Mouse (Mus musculus) thymus, postnatal 4 days (tissue): ENCODE data around the gene Thbs3.
A peak's percentile ranks its signal among the peaks of the same experiment; 100 is the strongest.

Experiments
- DNase-seq: peaks from one replicate; pipeline ENCODE4 v3.0.0; 2021

Gene Thbs3

DNA sequence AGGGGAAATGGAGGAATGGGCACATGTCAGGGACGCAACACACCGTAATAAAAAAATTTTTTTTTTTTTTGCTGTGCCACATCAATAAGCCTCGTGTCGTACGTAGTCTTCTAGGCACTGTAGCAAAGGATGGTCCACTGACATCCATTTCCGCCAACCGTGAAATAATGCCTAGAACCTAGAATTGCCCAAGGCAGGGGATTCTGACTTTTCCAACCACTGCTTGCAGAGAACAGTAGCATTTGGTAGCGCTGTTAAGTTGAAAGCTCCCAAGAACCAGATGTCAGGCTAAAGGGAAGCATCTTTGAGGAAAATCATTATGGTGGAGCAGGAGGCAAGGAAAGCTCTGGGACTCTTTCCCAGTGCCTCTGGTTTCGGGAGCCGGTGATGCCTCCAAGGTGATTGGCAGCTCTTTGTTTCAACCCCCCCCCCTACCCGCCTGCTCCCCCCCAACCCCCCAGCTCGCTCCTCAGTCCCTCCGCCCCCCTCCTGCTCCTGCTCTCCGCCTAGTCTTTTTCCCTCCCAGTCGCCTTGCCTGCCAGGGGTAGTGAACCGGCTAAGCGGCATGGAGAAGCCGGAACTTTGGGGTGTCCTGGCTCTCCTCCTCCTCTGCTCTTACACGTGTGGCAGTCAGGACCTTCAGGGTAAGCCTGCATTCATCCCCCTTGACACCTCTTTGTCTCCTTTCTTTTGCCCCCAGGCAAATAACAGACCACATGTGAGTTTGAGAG, at the start of gene Thbs3:
TSS of gene Thbs3 (plus strand) at position 500 of the 731 bp plus-strand sequence.
- no peak for DNase-seq

- no peak for DNase-seq
These were observed 49.6 kb upstream of the Thbs3 start for GRCm38 (mm10) chr3:89165268-89165870.

DNA sequence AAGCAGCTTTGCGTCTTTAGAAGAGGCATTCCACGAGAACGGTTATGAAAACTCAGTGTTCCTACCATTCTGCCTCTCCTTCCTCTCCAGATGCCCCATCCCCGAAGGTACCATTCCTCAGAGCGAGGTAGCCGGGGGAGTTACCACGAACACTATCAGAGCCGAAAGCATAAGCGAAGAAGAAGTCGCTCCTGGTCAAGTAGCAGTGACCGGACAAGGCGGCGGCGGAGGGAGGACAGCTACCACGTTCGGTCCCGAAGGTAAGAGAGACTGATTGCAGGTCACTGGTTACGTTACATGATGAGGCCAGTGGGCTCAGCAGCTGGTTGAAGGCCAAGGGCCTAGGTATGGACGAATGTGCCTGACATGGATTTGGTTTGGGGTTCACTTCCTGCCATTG, 48.0 kb upstream of the Thbs3 start:
- DNase-seq, result no peak

DNA sequence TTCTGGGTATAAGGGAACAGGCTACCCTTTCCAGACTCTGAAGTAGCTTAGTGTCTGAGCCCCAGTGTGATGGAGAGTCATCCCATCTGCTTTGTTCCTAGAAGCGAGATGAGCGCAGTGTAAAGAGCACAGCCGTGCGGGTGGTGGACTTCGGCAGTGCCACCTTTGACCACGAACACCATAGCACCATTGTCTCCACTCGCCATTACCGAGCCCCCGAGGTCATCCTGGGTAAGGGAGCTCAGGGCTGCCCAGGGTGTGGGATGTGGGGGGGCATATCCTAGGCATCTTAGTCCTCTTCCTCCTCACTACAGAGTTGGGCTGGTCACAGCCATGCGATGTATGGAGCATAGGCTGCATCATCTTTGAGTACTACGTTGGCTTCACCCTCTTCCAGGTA, 40.1 kb upstream of the Thbs3 start:
- no peak for DNase-seq

DNA sequence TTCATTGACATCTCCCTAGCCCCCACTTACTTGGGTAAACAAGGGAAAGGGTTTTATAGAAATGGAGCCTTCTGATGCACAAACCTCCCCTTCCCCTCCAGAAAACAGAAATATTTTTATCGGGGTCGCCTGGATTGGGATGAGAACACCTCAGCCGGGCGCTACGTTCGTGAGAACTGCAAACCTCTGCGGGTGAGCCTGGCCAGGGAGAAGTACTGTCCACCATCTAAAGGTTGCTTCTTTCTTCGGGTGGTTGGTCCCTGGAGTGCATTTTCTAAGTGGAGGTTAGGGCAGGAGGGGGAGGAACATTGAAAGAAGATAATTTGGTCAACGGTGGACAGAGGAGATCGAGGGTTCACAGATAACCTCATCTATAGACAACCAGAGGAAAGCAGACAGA, 39.4 kb upstream of the Thbs3 start:
- no peak for DNase-seq

DNA sequence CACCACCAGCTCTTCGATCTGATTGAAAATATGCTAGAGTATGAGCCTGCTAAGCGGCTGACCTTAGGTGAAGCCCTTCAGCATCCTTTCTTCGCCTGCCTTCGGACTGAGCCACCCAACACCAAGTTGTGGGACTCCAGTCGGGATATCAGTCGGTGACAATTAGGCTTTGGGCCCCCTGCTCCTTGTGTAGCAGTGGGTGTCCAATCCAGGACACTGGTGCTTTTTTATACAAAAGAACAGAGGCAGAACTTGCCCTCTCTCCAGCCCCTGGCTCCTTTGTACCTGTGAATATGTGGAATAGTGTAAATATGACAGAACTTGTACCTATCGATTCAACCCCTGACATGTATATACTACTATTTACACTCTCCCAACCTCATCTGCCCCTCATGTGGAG, 38.6 kb upstream of the Thbs3 start:
- DNase-seq, result no peak

- DNase-seq, result peak; percentile 81
These were observed 37.5 kb upstream of the Thbs3 start, which contains the start of gene Scamp3 for GRCm38 (mm10) chr3:89177242-89178106. Gene Scamp3 (plus strand): TSS chr3:89177473.

DNA sequence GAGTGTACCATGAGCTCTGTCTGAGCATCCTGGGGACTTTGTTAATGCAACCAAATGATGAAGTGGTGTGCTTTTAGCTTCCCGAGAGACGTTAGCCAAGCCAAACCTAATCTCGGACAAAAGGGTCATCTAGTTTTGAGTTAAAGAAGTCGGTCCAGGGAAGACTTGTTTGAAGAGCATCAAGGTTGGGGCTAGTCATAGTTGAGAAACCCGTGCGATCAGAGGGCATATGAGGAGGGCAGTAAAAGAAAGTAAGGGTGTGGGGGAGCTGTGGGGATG, 36.9 kb upstream of the Thbs3 start:
- DNase-seq, result no peak

DNA sequence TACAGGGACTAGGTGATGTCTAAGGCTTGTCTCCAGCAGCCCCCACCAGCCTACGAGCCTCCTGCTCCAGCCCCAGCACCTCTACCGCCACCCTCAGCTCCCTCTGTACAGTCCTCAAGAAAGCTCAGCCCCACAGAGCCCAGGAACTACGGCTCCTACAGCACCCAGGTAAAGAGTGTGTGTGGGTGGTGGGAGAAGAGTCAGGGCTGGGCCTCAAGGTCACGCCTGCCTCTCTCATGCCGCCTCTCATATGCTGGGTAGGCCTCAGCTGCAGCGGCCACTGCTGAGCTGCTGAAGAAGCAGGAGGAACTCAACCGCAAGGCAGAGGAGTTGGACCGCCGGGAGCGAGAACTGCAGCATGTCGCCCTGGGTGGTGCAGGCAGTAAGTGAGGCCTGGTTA, 35.9 kb upstream of the Thbs3 start:
- peak; percentile 39 for DNase-seq

GRCm38 (mm10) chr3:89181749-89182500, 33.1 kb upstream of the Thbs3 start:
- peak; percentile 27 for DNase-seq

DNA sequence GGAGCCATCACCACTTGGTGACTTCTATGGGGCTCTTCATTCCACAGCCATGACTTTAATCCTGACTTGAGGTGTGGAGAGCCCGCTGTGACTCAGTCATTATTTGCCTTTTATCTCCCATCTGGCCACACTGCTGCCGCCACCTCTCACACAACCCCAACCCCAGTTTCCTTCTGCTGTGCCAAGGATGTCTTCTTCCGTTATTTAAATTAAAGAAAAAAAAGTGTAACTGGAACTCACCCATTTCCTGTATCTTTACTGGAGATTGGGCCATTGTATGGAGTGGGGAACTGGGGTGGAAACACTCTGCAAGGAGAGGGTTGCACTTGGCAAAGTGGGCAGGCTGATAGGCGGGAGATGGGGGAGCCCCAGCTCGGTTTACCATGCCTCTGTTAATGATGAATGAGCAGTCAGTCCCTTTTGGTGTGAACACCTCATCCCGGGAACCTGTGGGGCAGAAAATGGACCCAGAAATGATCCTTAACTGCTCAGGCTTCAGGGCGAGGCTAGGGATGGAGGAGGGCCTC, 32.4 kb upstream of the Thbs3 start:
- peak; percentile 28 for DNase-seq

DNA sequence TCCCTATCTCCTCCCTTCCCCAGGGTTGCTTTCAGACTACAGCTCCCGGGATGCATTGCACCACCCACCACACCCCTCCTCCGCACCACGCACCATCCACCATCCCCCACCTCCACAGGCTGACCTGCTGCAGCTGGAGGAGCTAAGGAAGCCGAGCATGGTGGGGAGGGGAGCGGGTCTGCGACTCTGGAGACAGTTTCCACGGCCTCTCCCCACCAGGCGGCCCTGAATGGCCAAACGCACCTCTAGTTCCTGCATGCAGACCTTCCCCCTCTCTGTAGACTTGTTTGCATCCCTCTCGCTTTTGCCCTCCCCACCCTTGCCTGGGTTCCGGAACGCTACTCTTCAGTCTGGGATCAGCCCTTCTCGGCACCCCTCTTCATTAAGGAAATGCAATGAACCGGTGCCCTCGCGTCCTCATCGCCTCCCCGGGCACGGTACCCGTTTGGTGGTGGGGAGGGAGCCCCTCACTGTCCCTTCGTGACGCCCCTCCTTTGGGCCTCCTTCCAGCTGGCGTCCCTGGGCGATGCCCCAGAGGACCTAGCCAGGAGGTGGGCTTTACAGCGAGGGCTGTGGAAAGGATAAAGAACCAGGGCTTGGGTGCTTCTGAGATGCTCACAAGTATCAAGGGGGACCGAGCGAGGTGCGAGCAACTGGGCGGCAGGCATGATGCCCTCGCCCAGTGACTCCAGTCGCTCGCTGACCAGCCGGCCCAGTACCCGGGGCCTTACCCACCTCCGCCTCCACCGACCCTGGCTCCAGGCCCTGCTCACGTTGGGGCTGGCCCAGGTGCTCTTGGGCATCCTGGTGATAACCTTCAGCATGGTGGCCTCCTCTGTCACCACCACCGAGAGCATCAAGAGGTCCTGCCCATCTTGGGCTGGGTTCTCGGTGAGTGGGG, 31.7 kb upstream of the Thbs3 start, which contains the start of gene Fam189b:
TSS of gene Fam189b (plus strand) at position 86 of the 901 bp plus-strand sequence.
- DNase-seq, result peak; percentile 88

GRCm38 (mm10) chr3:89183959-89184315, 31.0 kb upstream of the Thbs3 start:
- DNase-seq, result peak; percentile 33

DNA sequence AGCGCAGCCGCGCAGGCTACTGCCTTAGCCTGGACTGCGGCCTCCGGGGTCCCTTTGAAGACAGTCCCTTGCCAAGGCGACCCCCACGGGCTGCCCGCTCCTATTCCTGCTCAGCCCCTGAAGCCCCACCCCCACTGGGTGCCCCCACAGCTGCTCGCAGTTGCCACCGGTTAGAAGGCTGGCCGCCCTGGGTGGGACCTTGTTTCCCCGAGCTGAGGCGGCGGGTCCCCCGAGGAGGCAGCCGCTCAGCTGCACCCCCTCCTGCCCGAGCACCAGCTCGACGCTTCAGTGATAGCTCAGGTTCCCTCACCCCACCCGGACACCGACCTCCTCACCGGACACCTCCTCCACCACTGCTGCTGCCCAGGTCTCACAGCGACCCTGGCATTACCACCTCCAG, 27.8 kb upstream of the Thbs3 start:
- peak; percentile 88 for DNase-seq

DNA sequence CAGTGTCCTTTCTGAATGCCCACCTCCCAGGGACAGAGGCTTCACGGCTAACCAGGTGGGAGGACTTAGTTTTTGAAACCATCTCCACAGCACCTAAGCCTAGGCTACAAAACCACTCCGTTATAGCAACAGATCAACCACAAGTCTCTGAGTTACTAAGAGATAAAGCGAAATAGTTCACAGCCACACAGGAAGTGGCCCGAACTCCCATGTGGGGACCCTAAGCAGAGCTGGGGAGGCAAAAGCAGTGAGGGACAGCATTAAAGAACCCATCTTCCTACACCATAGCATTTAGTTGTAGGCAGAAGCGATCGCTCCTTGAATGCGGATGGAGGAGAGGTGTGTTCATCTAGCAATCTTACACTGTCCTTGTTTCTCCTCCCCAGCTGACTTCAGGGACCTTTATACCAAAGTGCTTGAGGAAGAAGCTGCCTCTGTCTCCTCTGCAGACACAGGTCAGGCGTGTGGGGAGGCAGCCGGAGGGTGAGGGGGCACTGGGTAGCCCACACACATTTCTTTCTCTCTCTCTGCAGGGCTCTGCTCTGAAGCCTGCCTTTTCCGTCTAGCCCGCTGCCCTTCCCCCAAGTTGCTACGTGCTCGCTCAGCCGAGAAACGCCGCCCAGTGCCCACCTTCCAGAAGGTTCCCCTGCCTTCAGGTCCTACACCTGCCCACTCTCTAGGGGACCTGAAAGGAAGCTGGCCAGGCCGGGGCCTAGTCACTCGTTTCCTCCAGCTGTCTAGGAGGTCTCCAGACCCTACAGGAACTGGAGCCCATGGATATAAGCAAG, 27.1 kb upstream of the Thbs3 start:
- DNase-seq, result peak; percentile 80

GRCm38 (mm10) chr3:89188478-89188875, 26.5 kb upstream of the Thbs3 start:
- DNase-seq, result peak; percentile 75

- peak; percentile 62 for DNase-seq
These were observed 24.5 kb upstream of the Thbs3 start for GRCm38 (mm10) chr3:89190436-89190835.

GRCm38 (mm10) chr3:89193351-89193750, 21.6 kb upstream of the Thbs3 start:
- DNase-seq, result peak; percentile 13

- DNase-seq, result peak; percentile 77
These were observed 21.1 kb upstream of the Thbs3 start for GRCm38 (mm10) chr3:89193853-89194252.

DNA sequence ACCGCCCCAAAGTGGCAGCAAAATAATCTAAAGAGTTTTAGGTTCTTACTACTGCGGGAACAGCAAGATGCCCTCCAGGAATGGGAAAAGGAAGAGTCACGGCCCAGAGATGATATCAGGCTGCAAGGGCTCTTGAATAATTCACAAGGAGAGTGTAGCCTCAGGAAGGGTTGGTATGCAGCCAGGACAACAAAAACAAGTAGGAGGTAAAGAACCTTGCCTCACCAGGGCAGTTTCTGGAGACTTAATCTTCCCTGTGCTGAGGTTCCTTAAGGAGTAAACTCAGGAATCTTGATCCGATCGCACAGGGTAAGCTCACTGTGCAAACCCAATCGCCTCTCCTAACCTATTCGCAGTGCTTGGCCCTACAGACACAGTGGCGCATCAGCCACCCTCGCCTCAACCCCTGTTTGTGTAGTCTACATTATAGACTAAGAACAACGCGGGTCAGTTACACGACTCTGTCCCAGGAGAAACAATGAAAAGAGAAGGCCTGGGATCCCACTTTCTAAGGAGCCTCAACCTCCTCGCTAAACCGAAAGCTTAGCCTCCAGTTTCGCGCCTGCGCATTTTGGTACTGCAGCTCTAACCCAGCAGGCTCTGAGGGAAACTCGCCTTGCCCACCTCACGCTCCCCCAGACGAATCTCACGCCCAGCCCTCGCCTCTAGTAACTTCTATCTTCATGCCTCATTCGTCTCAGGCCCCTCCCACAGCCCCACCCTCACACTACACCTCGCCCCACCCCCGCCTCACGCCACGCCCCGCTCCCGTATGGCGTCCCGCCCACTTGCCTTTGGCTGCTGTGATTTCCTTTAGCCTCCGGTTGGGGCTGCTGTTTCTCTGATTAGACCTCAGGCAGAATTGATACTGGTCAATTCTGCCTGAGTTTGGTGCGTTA, 18.8 kb upstream of the Thbs3 start:
- DNase-seq, result peak; percentile 95
